Mouse (Mus musculus) kidney, adult 2 months (tissue): ENCODE results near the gene Gm5901. TPM values are rescaled to one million over a fixed set of nuclear protein-coding genes. Genes with fewer than 3 reads are reported as not detected.
"Not testable (repeated sequence)": the region's sequence is repeated elsewhere in the genome, so short reads cannot be mapped to it uniquely, and the experiment has no call there.

Experiments
- DNase-seq: peaks from one replicate; pipeline ENCODE4 v3.0.0; 2021
- H3K27ac ChIP-seq: fragments of 200-500 bp; 2 replicates; pipeline ENCODE4 v1.5.1; 2012; ENCODE audit warnings: low read depth, low read length, control low read depth, inconsistent platforms; ENCODE audit not compliant: insufficient read depth
- H3K27me3 ChIP-seq: fragments of 200-500 bp; replicated peaks from 2 replicates; pipeline ENCODE4 v1.6.1; 2012; ENCODE audit warnings: mild to moderate bottlenecking, moderate library complexity, low read length, inconsistent platforms; ENCODE audit not compliant: control insufficient read depth, insufficient read depth
- H3K36me3 ChIP-seq: fragments of 200-500 bp; 2 replicates; pipeline ENCODE4 v1.6.1; 2012; ENCODE audit warnings: mild to moderate bottlenecking, moderate library complexity, low read length, inconsistent platforms; ENCODE audit not compliant: control insufficient read depth, insufficient read depth
- H3K4me1 ChIP-seq: fragments of 200-500 bp; 2 replicates; pipeline ENCODE4 v1.6.1; 2011; ENCODE audit warnings: low read length; ENCODE audit not compliant: control insufficient read depth, insufficient read depth
- H3K4me3 ChIP-seq: fragments of 200-500 bp; 2 replicates; pipeline ENCODE4 v1.5.1; 2011; ENCODE audit warnings: mild to moderate bottlenecking, low read depth, low read length, control low read depth; ENCODE audit not compliant: insufficient read depth
- CTCF ChIP-seq: fragments of 200-500 bp; conservative IDR thresholded peaks from 2 replicates; pipeline ENCODE4 v1.5.1; 2011; ENCODE audit warnings: low read depth, mild to moderate bottlenecking, control low read depth, low read length, moderate library complexity, mixed read lengths; ENCODE audit not compliant: insufficient read depth, insufficient read length
- POLR2A ChIP-seq: fragments of 200-500 bp; IDR thresholded peaks from one replicate; pipeline ENCODE4 v1.6.1; 2011; ENCODE audit warnings: low read depth, low read length, control low read depth
- WGBS: fragments of 180-500 bp; shearing (Covaris S2); methylation state at CpG from one replicate; pipeline ENCODE4 v1.1.7; 2018; 5-methylcytosine and 5-hydroxymethylcytosine counted together
- polyA plus RNA-seq: library from polyadenylated mRNA; depleted of rRNA; stranded (reverse); fragments of >200 nt; gene quantifications from 2 replicates; pipeline ENCODE4 v1.2.3, GENCODE M21; 2012

The Gm5901 gene
- polyA plus RNA-seq, 1 experiment: not detected

GRCm38 (mm10) chr7:105404268-105404667, 29.4 kb downstream of the Gm5901 start, which contains the start of gene Cnga4:
Gene Cnga4 (plus strand): TSS chr7:105404568.
- no peak within 1 kb of the TSS for H3K4me3 ChIP-seq
- WGBS: 71% methylated on average over 5 of the region's 5 CpGs

DNA sequence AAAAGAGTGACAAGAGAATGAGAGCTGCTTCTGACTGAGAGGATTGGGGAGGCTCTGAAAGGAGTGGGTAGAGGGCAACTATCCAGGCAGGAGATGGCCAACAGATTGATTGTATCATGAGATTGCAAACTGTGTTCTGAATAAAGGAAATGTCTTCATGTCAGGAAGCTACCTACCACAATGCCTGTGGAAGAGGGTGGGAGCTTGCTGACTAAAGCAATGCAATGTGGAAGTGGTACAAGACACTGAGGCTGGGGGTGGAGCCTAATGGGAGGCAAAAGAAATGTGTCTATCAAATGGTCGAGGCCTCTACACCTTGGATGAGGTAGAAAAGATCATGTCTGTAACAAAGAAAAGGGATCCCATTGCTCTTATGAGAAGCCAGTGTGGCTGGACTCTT, 31.5 kb downstream of the Gm5901 start:
- H3K36me3 ChIP-seq: no peaks in the 10 kb centered on the region
- 58% methylated on average over 1 of the region's 1 CpGs for WGBS
- no peak overlapping the region for H3K27ac ChIP-seq
- no peak for DNase-seq
- H3K27me3 ChIP-seq: no peaks in the 10 kb centered on the region
- H3K4me3 ChIP-seq: no peak overlapping the region
- no peaks in the 10 kb centered on the region for H3K4me1 ChIP-seq
- no peak for TF ChIP-seq POLR2A
- TF ChIP-seq CTCF: no peak

More at GRCm38 (mm10) chr7:105404268-105404667, 29.4 kb downstream of the Gm5901 start, which contains the start of gene Cnga4:
- Histone ChIP-seq H3K27me3 (no peaks in the 10 kb centered on the region), H3K4me1 (no peaks in the 10 kb centered on the region), H3K36me3 (no peaks in the 10 kb centered on the region), H3K27ac (no peak within 1 kb of the TSS)
- TF ChIP-seq POLR2A (no peak), CTCF (no peak)
- DNase-seq: no peak

DNA sequence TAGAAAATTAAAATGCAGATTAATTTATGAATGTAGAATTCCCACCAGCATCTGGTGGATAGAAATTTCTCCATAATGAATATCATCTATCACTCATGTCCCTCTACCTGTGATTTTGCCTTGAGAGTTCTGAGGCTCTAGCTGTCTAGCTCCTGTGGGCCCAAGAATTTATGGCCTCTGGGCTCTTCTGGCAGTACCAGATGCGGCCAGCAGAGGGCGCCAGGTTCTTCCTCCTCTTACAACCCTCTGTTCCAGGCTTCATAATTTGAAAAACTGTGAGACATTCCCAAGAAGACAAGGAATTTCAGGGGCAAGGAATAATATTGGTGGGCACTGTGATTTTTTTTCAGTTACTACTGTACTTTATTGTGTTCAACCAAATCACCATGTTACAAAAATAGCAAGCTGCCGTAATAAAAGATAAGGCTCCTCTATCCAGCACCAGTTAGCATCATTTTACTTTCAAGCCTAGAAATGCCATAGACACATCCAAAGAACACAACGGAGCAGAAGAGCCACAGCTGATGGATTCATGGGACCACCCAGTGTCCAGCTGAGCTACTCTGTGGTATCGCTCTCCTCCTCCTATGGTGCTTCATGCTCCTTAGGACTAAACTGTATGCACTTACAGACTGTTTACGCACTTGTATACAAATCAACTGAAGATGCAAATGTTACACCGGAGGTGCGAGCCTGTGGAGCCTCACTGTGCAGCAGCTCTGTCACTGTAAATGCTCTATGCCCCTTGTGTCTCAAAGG, 37.2 kb downstream of the Gm5901 start:
- H3K36me3 ChIP-seq, H3K4me1 ChIP-seq, H3K4me3 ChIP-seq, H3K27ac ChIP-seq, H3K27me3 ChIP-seq: not testable (repeated sequence)
- peak; percentile 80 for TF ChIP-seq CTCF
- peak; percentile 82 for DNase-seq
- WGBS: 55% methylated on average over 8 of the region's 8 CpGs

- H3K27me3 ChIP-seq: no peaks in the 10 kb centered on the region; the same call in 1 of the 2 replicates
- H3K4me1 ChIP-seq: no peaks in the 10 kb centered on the region
- 61% methylated on average over 6 of the region's 6 CpGs for WGBS
- no peak overlapping the region for H3K27ac ChIP-seq
- TF ChIP-seq CTCF: no peak
- TF ChIP-seq POLR2A: no peak
- no peak for DNase-seq
- no peak overlapping the region for H3K4me3 ChIP-seq
- no peaks in the 10 kb centered on the region for H3K36me3 ChIP-seq
Measured at GRCm38 (mm10) chr7:105414385-105414784, 39.5 kb downstream of the Gm5901 start.

DNA sequence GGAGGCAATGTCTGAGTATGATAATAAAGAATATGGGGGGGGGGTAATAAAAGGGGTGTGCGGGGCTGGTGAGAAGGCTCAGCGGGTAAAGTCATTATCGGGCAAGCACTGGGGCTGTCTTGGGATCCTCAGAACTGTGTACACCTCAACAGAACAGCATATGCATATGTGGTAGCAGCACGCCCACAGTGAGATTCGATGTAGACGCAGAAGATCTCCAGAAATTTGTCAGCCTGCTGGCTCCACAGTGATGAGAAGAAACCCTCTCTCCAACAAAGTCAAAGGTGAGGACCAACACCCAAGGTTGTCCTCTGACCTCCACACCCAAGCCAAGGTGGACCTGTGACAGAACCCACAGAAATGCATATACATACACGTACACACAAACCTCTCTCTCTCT, 41.7 kb downstream of the Gm5901 start:
- WGBS: 94% methylated on average over 7 of the region's 7 CpGs

GRCm38 (mm10) chr7:105418106-105418505, 43.3 kb downstream of the Gm5901 start:
- TF ChIP-seq POLR2A (no peak), CTCF (no peak)
- WGBS: 85% methylated on average over 5 of the region's 5 CpGs
- H3K4me1 ChIP-seq: no peaks in the 10 kb centered on the region
- no peak overlapping the region for H3K27ac ChIP-seq
- no peak for DNase-seq
- no peaks in the 10 kb centered on the region; the same call in 1 of the 2 replicates for H3K27me3 ChIP-seq
- H3K36me3 ChIP-seq: no peaks in the 10 kb centered on the region
- no peak overlapping the region for H3K4me3 ChIP-seq

More for the DNA sequence above, 41.7 kb downstream of the Gm5901 start:
- Histone ChIP-seq H3K27me3 (no peaks in the 10 kb centered on the region; the same call in 1 of the 2 replicates), H3K4me3 (no peak overlapping the region), H3K36me3 (no peaks in the 10 kb centered on the region), H3K4me1 (no peaks in the 10 kb centered on the region), H3K27ac (no peak overlapping the region)
- TF ChIP-seq CTCF (no peak), POLR2A (no peak)
- DNase-seq: no peak

GRCm38 (mm10) chr7:105420903-105421302, 46.1 kb downstream of the Gm5901 start:
- TF ChIP-seq POLR2A (no peak), CTCF (no peak)

More at GRCm38 (mm10) chr7:105420903-105421302, 46.1 kb downstream of the Gm5901 start:
- DNase-seq: no peak
- Histone ChIP-seq H3K4me1 (no peaks in the 10 kb centered on the region), H3K27me3 (peaks cover 2% of the 10 kb centered on the region), H3K27ac (no peak overlapping the region), H3K4me3 (no peak overlapping the region), H3K36me3 (no peaks in the 10 kb centered on the region)
- WGBS: 31% methylated on average over 2 of the region's 2 CpGs
